Mouse (Mus musculus): ENCODE measurements at regions not wholly inside any gene's neighbourhood (a gene's known extent, or its start where the extent isn't known, plus 50 kb on each side); places are given as distances from the start of the nearest gene placed in this dataset.

GRCm38 (mm10) chr1:71876712-71877401 is 223.9 kb upstream of the Fn1 start:
- TF ChIP-seq CTCF (IDR thresholded peaks at IDR 0.05; ENCODE audit: borderline replicate concordance, insufficient read depth, low read depth, low read length): no peak
- TF ChIP-seq POLR2A (IDR thresholded peaks at IDR 0.05; ENCODE audit: borderline replicate concordance, insufficient read depth, low read length): no peak
